Mouse (Mus musculus): ENCODE measurements around the gene Gm2956. TPM values are rescaled to one million over a fixed set of nuclear protein-coding genes. Genes with fewer than 3 reads are reported as not detected.
A peak's percentile ranks its signal among the peaks of the same experiment; 100 is the strongest.
"Not testable (repeated sequence)": the region's sequence is repeated elsewhere in the genome, so short reads cannot be mapped to it uniquely, and the experiment has no call there.

The Gm2956 gene
- not detected in 2 replicates for polyA plus RNA-seq (2015; fragmentation: Nextera tagmentation; extraction: Ambion mirVana)

- not testable (repeated sequence) for ATAC-seq; H3K9me3 ChIP-seq (ENCODE audit: control insufficient read depth, low read length); H3K27me3 ChIP-seq (replicated peaks; ENCODE audit: control insufficient read depth, insufficient read depth, low read length); H3K4me1 ChIP-seq (replicated peaks; ENCODE audit: control insufficient read depth, insufficient read depth, low read length); H3K36me3 ChIP-seq (ENCODE audit: control insufficient read depth, insufficient read depth); H3K27ac ChIP-seq (ENCODE audit: low read length)
- no CpG with 5 or more reads among the region's 37 CpGs for WGBS
- peak within 1 kb of the TSS; percentile 57 for H3K9ac ChIP-seq (replicated peaks; ENCODE audit: low read depth, low read length)
- peak within 1 kb of the TSS; percentile 43 for H3K4me3 ChIP-seq (replicated peaks; ENCODE audit: low read length)
- H3K4me2 ChIP-seq (ENCODE audit: low read length) = peak within 1 kb of the TSS; percentile 48
Observed at GRCm38 (mm10) chr14:3332087-3332677, at the start of gene Gm2956. Gm2956 (plus strand) TSS chr14:3332627.

DNA sequence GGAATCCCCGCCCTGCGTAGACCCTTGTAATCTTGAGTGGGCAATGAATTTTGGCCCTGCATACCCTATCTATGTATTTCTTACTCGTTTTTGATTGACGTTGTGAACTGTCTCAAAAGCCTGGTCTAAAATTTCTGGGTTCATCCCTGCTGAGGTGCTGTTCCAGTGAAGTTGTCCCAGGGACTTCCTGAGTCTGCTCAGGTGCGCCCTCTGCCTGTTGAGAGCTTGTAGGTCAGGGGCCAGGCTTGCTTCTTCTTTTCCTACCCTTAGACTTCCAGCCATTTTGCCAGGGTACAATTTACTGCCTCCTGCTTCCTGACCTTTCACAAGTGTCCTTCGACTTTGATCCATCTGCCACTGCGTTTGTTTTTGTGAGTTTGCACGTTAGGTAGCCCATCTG, 979 bp downstream of the Gm2956 start:
- H3K4me1 ChIP-seq (replicated peaks; ENCODE audit: control insufficient read depth, insufficient read depth, low read length); H3K36me3 ChIP-seq (ENCODE audit: control insufficient read depth, insufficient read depth); ATAC-seq; H3K27me3 ChIP-seq (replicated peaks; ENCODE audit: control insufficient read depth, insufficient read depth, low read length); H3K9ac ChIP-seq (replicated peaks; ENCODE audit: low read depth, low read length); H3K27ac ChIP-seq (ENCODE audit: low read length); H3K9me3 ChIP-seq (ENCODE audit: control insufficient read depth, low read length): not testable (repeated sequence)
- Histone ChIP-seq H3K4me3 (replicated peaks; ENCODE audit: low read length) (peak overlapping the region; percentile 15; the same call in 1 of the 2 replicates), H3K4me2 (ENCODE audit: low read length) (peak overlapping the region; percentile 27; the same call in 1 of the 2 replicates)
- WGBS = 0% methylated on average over 4 of the region's 8 CpGs

DNA sequence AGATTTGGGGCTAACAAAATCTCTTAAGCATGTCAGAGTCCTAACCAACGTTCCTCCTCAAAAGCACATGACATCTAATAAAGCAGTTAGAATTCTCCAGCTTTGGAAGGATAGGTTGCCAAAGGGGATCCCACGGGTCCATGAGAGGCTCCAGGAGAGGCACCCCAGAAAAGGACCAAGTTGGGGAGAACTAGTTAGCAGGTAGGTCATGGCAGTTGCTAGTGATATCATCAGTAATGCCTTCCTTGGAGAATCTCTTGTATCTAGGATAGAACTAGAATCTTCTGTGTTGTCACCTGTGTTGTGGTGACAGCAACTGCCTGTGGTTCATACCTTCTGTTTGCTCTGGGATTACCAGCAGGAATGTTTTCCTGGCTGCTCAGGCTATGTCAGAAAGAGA, 62.4 kb downstream of the Gm2956 start, which contains the start of gene Gm10413:
Gene Gm10413 (plus strand): TSS at position 301 of the 400 bp plus-strand sequence.
- H3K4me2 ChIP-seq (ENCODE audit: low read length); H3K4me3 ChIP-seq (replicated peaks; ENCODE audit: low read length); H3K27ac ChIP-seq (ENCODE audit: low read length); H3K36me3 ChIP-seq (ENCODE audit: control insufficient read depth, insufficient read depth); ATAC-seq; H3K9ac ChIP-seq (replicated peaks; ENCODE audit: low read depth, low read length); H3K27me3 ChIP-seq (replicated peaks; ENCODE audit: control insufficient read depth, insufficient read depth, low read length); H3K4me1 ChIP-seq (replicated peaks; ENCODE audit: control insufficient read depth, insufficient read depth, low read length); H3K9me3 ChIP-seq (ENCODE audit: control insufficient read depth, low read length): not testable (repeated sequence)
- no CpG with 5 or more reads among the region's 2 CpGs for WGBS

Other genes starting within 250 kb of the Gm2956 start
- not detected in 2 replicates for gene Gm10340, start 198.6 kb upstream of the Gm2956 start, polyA plus RNA-seq (2015; fragmentation: Nextera tagmentation; extraction: Ambion mirVana)
- gene Gm5795, start 144.4 kb upstream of the Gm2956 start, polyA plus RNA-seq (2015; fragmentation: Nextera tagmentation; extraction: Ambion mirVana) = not detected in 2 replicates
- gene D830030K20Rik, start 124.1 kb upstream of the Gm2956 start, polyA plus RNA-seq (2015; fragmentation: Nextera tagmentation; extraction: Ambion mirVana) = 16.3 and 23.5 TPM in 2 replicates
- not detected in 2 replicates for gene Gm10413, start 62.5 kb downstream of the Gm2956 start, polyA plus RNA-seq (2015; fragmentation: Nextera tagmentation; extraction: Ambion mirVana)
- 13.9 and 16.4 TPM in 2 replicates for gene Gm10409, start 80.0 kb downstream of the Gm2956 start, polyA plus RNA-seq (2015; fragmentation: Nextera tagmentation; extraction: Ambion mirVana)
- gene Gm3005, start 95.5 kb downstream of the Gm2956 start, polyA plus RNA-seq (2015; fragmentation: Nextera tagmentation; extraction: Ambion mirVana) = 6.8 and 9.8 TPM in 2 replicates
- gene Gm10408, start 116.8 kb downstream of the Gm2956 start, polyA plus RNA-seq (2015; fragmentation: Nextera tagmentation; extraction: Ambion mirVana) = not detected in 2 replicates

Measured in forebrain, embryonic 16.5 days (tissue).